Mouse (Mus musculus) megakaryocyte progenitor cell, adult 5-6 weeks (primary cell): ENCODE data around the gene Psma5. TPM values are rescaled to one million over a fixed set of nuclear protein-coding genes. Genes with fewer than 3 reads are reported as not detected.
"Not testable (repeated sequence)": the region's sequence is repeated elsewhere in the genome, so short reads cannot be mapped to it uniquely, and the experiment has no call there.

ENCODE experiments used
- ATAC-seq: replicated peaks from 2 replicates; pipeline ENCODE4 v1.8.0; 2016; ENCODE audit warnings: mild to moderate bottlenecking, moderate TSS enrichment, inconsistent platforms; ENCODE audit not compliant: poor library complexity
- total RNA-seq, 2 experiments: library from RNA; stranded (forward) in 1 of 2; stranded (reverse) in 1 of 2; fragments of 157-497, 149-512 nt in 1 of 2; fragments of 200-1000 nt in 1 of 2; gene quantifications; 2 replicates each; pipeline versions ENCODE4 v1.2.3 to v1.2.4; 2015 to 2017

Gene Psma5
- total RNA-seq (2015): 308 and 312 TPM in 2 replicates
- total RNA-seq (2017): 290 and 314 TPM in 2 replicates

DNA sequence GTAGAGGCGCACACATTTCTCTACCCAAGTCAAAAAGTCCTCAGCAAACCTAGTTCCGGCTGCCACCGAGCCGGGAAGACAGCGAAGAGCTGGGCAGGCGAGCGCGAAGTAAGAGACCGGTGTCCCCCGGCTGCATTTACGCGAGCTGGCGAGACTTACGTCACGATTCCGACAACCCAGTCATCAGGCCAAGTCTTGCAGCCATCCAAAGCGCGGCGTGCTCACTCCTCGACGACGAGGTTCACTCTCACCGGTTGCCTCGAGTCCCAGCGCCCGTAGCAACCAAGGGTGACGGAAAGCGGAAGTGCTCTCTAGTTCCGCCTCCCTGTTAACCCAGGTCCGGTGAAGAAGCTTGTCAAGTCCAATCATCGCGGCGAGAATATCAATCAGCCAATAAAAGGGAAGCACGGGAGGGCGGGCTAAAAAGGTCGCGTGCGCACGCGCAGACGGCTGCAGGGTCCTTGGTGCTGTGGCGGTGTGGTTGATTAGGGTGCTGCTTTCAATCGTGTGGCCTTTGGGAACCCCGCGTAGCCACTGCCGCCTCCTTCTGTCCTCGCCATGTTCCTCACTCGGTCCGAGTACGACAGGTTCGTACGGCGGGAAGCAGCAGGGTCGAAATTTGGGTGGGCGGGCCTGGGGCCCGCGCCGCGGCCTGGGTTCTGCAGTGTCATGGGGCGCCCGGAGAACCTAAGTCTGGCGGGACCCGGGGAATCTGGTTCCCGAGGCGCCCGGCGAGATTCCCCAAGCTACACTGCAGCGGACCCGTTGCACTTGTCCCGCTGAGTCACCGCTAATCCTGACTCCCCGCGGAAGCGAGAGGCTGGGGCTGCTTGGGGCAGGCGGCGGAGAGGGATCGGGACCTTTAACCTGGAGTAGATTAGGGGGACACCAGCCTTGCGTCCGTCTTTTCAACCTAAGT is at the start of gene Psma5:
Psma5 (plus strand) TSS at position 208 of the 919 bp plus-strand sequence.
- ATAC-seq: peak; percentile 98

DNA sequence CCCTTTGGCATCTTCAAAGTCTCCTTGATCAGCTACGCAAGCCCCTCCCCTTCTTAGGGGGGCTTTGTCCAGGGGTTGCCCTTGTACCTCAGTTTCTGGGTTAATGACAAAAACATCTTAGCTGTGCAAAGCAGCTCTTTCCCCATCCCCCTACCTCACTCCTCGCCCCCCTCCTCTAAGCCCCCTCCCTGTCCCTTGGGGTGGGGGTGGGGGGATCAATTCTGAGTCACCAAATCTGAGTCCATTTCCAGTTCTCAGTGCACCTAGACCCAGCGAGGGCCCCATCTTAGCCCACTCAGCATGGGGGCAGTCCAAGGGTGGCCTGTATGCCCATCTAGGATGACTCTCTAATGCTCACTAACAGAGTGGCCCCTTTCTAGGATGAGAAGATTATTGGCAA is 47.7 kb upstream of the Psma5 start:
- ATAC-seq: no peak

DNA sequence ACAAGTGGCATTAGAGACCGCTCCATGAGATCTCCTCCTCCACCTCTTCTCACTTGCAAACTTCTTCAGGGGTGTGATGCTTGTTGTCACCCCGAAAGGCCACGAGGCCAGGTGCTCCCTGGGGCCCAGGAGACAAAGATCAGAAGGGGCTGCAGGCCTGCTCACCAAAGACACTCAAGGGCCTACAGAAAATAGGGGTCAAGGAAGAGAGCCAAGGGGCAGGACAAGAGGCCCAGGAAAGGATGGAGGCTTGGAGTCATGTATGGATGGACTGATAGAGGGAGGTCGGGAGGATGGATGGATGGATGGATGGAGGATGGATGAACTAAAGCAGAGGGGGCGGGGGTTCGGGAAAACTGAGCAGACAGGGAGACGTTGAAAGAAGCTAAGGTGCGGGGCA is 47.2 kb upstream of the Psma5 start:
- no peak for ATAC-seq

DNA sequence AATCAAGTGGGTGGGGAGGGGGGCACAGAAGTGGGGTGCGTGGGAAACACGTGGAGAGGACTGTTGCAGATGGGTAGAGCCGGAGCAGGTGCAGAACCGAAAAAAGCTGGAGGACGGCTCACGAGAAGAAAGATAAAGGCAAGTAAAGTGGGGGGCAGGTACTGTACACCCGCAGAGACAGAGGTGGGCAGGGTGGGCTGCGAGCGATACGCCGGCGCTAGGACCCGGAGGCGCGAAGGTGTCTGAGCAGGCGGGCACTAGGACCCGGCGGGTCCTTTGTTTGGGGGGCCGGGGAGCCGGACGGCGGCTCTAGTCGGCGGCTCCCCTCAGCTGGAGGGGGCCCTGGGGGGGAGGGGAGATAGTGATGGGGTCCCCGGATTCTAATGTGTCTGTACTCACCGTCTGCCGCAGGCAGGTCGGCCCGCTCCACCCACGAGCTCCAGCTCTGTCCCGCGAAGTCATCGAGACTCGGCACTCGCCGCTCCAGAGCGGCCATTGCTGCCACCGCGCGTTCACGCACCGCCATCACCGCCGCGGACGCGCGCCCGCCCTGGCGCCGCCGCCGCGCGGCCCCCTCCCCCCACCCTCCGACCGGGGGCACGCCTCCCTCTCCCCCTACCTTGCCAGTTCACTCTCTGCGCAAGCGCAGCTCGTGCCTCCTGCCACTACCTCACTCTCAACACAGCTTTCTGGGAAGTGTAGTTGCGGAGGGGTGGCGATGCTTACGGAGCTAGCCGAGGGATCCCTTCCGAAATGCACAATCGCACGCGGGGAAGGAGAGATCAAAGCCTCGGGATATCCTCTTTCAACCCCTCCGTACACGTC is 46.6 kb upstream of the Psma5 start:
- ATAC-seq: peak; percentile 89

DNA sequence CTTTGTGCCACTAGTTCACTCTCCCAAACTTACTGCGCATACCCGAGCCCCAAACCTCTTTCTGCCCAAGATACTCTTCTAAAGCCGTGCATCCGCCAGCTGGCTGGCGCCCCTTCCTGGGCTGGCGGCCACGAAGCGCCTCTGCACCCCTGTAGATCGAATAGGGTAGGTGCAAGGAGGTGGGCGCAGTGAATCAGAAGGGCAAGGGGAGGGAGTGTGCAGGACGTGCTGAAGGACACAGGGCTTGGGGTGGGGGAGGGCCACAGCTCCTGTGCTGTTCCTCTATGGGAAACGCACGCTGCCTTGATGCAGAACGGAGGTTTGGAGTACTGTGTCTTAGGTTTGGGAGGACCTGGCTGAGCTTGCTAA is 46.0 kb upstream of the Psma5 start, which contains the start of gene Atxn7l2:
Atxn7l2 (minus strand) TSS at position 164 of the 369 bp plus-strand sequence.
- peak; percentile 68 for ATAC-seq

DNA sequence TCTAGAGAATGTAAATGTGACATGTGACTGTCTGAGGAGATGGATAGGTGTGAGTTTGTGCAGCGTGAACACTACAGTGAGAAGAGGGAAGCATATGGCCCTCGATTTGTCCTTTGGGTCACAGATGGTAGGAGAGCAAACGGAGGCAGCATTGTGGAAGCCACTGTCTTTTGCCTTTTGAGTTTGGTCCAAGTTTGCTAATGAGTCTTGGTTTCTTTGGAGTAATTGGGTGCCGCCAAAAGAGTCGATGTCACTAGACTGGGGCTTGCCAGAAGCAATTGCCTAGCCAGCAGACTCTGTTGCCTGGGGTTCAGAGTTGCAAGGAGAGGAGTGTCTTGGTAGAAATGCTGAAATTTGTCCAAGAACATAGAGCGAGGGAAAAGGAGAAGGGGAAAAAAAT is 44.9 kb upstream of the Psma5 start:
- ATAC-seq: no peak

DNA sequence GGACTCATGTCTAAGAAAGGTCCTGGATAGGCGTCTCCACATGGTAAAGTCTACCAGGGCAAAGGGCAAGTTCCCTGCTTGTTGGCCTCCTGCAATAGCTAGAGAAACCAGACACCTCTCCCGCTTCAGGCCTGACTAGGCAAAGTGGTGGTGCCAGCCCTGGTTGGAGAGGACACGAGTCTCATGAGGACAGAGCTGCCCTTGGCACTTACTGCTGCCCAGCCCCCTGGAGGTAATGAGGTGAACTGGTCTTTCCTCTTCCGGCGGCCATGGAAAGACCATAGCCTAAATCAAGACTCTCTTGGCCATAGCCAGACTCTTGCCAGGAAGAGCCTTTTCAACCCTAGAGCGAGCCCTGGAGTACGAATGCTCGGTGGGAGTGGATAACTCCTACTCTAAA is 44.3 kb upstream of the Psma5 start:
- ATAC-seq: no peak

DNA sequence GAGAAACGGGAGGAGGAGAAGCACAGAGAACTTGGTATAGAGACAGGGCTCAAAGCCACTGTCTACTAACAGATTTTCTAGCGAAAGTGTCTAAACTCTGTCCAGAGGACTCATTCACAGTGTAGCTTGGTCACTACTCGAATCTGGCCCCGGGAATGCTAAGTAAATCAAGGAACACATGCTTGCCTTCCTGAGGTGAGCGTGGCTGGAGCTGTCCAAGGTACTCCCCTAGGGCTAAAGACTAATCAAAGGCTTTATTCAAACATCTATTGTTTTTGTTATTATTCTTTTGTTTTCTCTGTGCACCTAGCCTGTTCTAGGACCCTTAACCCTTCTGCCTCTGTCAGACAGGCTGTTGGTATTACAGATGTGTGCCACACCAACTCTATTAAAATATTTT is 42.0 kb upstream of the Psma5 start:
- ATAC-seq: no peak

DNA sequence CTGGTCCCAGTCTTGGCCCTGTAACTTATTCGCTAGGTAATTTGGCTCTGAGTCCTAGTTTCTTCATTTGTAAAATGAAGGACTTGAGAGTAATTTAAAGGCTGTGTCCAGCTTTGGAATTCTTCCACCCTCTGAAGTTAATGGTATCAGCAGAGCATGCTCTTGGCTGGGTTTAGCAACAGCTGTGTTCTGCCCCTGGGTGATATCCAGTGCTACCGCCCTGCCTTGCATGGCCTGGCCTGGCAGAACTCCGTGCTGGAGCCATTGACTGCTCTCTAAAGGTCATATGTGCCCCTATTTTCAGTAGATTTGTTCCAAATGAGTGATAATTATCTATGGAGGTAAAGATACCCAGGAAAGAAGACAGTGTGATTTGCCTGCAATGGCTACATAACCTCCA is 36.1 kb upstream of the Psma5 start:
- ATAC-seq: no peak

DNA sequence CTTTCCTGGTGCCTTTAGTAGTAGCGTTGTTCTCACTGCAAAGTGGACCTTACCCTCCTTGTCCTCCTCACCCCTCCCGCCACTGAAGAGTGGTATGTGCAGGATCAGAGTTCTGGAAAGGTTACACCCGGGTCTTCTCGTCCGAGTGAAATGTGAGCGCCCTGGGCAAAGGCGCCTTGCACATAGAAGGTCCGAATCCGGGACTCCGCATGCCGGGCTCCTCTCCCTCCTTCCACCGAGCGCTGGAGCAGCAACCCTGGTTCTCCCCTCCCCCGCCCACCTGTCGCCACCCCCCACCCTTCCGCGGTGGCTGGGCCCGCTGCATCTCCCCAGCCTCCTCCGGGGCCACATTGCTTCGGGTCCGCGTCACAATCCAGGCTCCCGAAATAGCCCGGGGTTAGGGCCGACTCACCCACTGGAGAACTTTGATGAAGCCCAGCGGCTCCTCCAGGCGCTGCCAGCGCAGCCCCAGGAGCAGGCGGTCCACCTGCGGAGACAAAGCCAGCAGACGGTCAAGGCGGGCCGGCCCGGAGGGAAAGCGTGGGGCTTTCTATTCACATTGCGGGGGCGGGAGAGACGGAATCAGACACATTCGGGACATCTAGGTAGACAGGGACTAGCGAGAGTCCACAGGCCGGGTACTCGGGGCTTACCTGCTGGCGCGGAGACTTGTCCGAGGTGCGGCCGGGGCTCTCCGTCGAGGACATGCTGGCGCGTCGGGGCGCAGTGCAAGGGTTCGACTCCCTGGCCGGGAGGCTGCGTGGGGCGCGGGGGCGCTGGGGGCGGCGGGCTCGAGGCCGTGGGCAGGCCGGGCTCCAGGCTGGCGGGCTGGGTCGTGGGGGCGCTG is 30.8 kb upstream of the Psma5 start:
- no peak for ATAC-seq

DNA sequence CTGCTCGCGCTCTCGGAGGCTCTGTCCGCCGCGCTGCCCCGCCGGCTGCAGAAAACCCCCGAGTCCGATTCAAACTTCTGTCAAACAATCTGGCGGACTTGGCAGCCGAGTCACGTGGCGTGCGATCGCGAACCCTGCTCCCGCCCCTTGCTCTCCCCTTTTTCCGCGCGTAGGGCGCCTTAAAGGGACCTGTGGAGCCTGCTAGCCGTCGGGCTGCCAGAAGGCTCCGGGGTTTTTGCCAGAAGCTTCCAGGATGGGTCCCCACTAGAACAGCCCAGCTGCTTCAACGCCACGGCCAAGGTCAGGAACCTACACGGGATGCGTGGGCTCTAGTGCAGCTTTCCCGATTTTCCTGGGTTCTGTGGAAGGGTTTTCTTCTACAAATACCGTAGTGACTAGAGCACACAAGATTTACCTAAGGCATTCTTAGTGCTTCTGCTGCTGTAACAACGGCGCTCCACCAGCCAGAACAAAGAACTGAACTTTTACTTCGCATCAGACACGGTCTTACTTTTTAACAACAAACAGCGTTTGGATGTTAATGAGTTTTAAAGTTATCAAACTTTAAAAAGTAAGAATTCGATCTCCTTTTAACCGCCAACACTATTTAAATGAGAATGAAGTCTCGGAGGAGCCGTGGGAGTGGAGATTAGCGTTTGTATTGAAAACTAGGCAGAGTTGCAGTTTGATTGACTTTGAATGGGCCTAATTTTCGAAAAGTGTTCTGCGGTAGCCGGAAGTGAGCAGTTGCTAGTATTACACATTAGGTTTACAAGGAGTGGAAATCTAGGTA is 30.0 kb upstream of the Psma5 start, which contains the start of gene Sypl2:
Sypl2 (minus strand) TSS at position 91 of the 793 bp plus-strand sequence.
- peak; percentile 64 for ATAC-seq

DNA sequence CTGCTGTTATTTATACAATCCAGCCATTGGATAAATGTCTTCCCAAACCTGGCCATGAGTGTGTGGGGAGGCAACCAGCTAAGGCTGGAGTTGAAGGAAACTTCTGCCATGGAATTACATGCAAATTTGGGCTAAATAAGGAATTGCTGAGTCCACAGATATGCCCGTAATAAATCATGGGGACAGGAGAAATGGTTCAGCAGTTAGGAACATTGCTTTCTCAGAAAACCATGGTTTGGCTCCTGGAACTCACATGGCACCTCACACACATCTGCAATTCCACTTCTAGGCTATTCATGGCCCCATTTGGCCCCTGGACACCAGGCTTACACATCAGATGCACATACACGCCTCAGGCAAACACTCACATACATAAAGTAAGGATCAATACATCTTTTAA is 29.2 kb upstream of the Psma5 start:
- ATAC-seq: no peak

DNA sequence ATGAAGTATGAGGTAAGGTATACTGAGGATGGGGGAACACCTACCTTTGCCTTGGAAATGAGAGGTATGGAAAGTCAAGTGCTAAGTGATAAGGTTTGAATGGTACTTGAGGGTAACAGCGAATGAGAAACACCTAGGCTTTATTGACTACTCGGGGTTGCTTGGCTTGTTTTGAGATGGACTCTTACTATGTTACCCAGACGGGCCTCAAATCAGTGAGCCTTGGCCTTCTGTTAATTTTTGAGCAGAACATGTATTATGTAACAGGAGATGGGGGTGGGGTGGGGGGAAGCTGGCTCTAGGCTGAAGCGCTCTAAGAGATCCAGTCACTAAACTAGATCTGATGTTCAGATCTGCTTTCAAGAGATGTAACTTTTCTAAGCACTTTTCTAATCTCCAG is 25.1 kb upstream of the Psma5 start:
- ATAC-seq: no peak

DNA sequence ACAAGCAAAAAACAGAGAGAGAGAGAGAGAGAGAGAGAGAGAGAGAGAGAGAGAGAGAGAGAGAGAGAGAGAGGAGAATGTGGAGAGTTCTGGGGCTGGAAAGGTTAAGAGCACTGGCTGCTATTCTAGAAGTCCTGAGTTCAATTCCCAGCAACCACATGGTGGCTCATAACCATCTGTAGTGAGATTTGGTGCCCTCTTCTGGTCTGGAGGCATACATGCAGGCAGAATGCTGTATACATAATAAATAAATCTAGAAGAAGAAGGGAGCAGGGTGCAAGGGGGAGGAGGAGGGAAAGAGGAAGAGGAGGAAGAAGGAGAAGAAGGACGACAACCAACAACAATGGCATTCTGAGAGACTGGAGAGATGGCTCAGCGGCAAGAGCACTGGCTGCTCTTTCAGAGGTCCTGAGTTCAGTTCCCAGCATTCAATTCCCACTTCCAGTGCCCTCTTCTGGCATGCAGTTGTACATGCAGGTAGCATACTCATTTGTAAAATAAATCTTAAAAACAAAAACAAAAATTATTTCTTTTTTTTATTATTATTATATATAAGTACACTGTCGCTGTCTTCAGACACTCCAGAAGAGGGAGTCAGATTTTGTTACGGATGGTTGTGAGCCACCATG is 19.1 kb upstream of the Psma5 start:
- ATAC-seq: not testable (repeated sequence)

DNA sequence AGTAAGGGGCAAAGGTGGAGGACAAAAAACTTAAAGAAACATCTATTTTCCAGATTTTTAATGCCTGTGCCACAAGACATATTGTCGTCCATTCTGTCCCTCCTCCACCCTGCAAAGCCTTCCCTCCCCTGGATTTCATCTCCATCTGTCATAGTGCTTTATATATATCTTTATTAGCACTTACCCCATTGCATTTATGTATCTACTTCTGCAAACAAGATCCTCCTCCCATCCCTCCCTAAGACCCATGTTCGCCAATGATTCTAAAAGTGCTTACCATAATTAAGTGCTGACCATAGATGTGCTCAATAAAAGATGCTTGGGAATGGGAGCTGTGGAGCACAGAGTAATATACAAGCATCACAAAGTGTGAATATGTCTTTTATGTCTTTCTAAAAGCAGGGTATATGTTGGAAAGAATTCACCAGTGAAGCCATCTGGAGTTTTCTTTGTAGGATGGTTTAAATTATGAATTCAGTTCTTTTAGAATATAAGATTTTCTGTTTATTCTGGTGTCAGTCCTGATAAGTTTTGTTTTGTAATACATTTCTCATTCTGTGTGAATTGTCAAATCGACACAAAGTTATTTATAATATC is 15.4 kb upstream of the Psma5 start:
- no peak for ATAC-seq

DNA sequence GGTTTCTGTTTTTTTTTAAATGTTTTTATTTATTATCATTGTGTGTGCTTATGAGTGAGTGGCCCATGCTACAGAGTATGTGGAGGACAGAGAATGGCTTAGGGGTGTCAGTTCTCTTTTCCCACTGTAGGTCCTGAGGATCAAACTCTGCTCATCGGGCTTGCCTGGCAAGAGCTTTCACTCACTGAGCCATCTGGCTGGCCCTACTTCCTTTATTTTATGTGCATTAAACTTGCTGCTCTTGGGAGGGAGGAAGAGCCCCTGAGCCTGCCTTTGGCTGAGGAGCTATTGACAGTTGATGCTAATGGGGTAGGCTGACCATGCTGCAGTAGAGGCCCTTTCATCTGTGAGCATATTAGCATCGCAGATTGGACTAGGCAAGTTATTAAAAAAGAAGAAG is 9.9 kb upstream of the Psma5 start:
- no peak for ATAC-seq

DNA sequence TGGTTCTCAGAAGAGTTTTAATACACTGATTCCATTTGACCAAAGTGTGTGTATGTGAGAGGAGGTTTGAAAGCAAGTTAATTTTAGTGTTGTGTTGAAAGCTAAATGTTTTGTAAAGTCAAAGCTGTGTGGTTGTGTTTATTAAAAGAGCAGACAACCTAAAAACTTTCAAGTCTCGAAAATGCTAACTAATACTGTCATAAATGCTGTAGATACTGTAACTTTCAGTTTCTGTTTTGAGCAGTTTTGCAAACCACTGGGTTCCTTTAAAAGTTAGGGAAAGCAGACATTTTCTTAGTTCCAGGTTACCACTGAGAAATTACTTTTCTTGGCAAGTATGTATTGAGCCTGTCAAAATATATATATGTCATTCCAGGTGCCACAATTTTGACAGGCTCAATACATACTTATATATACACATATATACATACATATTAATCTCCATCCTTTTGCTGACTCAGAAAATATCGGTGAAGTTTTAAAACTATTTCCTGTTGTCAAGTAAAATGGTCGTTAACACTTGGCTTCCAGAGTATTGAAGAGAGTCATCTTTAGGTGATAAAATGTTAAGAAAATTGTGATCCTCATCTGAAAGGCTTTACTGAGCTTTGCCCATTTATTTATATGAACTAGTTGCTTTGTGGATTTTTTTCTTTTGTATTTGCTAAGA is 1.2 kb downstream of the Psma5 start:
- no peak for ATAC-seq

DNA sequence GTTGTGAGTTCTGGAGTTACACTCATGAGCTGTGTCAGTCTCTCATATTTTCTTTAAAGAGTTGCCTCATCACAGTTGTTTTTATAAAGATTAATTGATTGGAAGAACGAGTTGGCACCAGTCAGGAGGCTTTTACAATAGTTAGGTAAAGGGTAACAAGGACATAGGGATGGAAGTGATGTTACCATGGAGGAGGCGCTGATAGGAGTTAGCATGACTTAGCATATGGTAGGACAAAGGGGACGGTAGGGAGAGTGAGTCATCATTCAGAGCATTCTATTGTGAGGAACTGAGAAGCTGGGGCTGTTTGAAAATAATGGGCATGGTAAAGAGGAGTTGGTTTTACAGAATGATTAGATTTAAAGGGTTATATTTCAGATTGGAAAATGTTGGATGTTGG is 2.6 kb downstream of the Psma5 start:
- peak; percentile 25; the same call in 1 of the 2 replicates for ATAC-seq

DNA sequence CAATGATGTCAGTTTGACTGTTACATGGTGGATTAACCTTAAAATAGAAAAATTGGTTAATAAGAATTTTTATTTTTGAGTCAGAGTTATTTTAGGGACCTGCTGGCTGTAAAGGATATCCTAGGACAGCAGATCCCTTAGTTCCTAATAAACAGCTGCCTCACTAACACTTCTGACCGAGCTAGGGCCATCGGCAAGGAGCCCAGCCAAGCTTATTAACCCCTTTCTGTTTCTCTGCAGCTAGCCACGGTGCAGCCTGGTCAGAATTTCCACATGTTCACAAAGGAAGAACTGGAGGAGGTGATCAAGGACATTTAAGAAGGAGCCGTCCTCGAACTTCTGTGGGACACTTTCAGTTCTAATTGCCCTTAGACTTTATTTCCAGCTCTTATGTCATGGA is 22.8 kb downstream of the Psma5 start:
- ATAC-seq: not testable (repeated sequence)
